Mouse (Mus musculus) heart, adult 2 months (tissue): Measurements from ENCODE around the gene Cuta. TPM values are rescaled to one million over a fixed set of nuclear protein-coding genes. Genes with fewer than 3 reads are reported as not detected.
A peak's percentile ranks its signal among the peaks of the same experiment; 100 is the strongest.

ENCODE experiments used
- DNase-seq, 2 experiments: peaks; one replicate each; pipeline ENCODE4 v3.0.0; 2021
- H3K27ac ChIP-seq: fragments of 200-600 bp; 2 replicates; pipeline ENCODE4 v1.8.1; 2022
- H3K27me3 ChIP-seq: fragments of 200-500 bp; 2 replicates; pipeline ENCODE4 v1.6.1; 2012; ENCODE audit warnings: mild to moderate bottlenecking, low read length, inconsistent platforms, mixed read lengths; ENCODE audit not compliant: control insufficient read depth, insufficient read depth
- H3K36me3 ChIP-seq: fragments of 200-500 bp; 2 replicates; pipeline ENCODE4 v1.6.1; 2012; ENCODE audit warnings: low read length, inconsistent platforms; ENCODE audit not compliant: control insufficient read depth, insufficient read depth
- H3K4me1 ChIP-seq: fragments of 200-500 bp; 2 replicates; pipeline ENCODE4 v1.6.1; 2011; ENCODE audit warnings: low read length; ENCODE audit not compliant: control insufficient read depth, insufficient read depth
- H3K4me3 ChIP-seq: fragments of 200-600 bp; 2 replicates; pipeline ENCODE4 v1.8.1; 2022
- H3K79me2 ChIP-seq: fragments of 200-500 bp; replicated peaks from 2 replicates; pipeline ENCODE4 v1.6.1; 2012; ENCODE audit warnings: mild to moderate bottlenecking, inconsistent platforms, low read length, moderate library complexity, mixed read lengths; ENCODE audit not compliant: control insufficient read depth, insufficient read depth
- H3K9ac ChIP-seq: fragments of 200-500 bp; 2 replicates; pipeline ENCODE4 v1.6.1; 2012; ENCODE audit warnings: low read depth, mild to moderate bottlenecking, control low read depth, inconsistent platforms, low read length, mixed read lengths
- CTCF ChIP-seq: fragments of 200-600 bp; IDR thresholded peaks from 2 replicates; pipeline ENCODE4 v1.8.1; 2022; ENCODE audit warnings: antibody characterized with exemption, mild to moderate bottlenecking, moderate library complexity
- EP300 ChIP-seq: fragments of 200-500 bp; IDR thresholded peaks from 2 replicates; pipeline ENCODE4 v1.6.1; 2011; ENCODE audit warnings: low read depth, low read length, control low read depth; ENCODE audit not compliant: insufficient read depth
- POLR2A ChIP-seq: fragments of 200-500 bp; IDR thresholded peaks from 2 replicates; pipeline ENCODE4 v1.6.1; 2011; ENCODE audit warnings: mild to moderate bottlenecking, low read depth, low read length, control low read depth; ENCODE audit not compliant: insufficient read depth
- WGBS: fragments of 180-500 bp; shearing (Covaris S2); methylation state at CpG from one replicate; pipeline ENCODE4 v1.1.7; 2018; 5-methylcytosine and 5-hydroxymethylcytosine counted together
- intact Hi-C: fragments of 180-260 bp; cut with DNase I; formaldehyde crosslinking; loops from one replicate; pipeline ENCODE4 v1.15.1; 2025
- polyA plus RNA-seq: library from polyadenylated mRNA; depleted of rRNA; stranded (reverse); fragments of >200 nt; gene quantifications from 2 replicates; pipeline ENCODE4 v1.2.3, GENCODE M21; 2012
- total RNA-seq, 2 experiments: library from RNA; stranded (reverse); gene quantifications; 2 replicates each; pipeline ENCODE4 v1.2.3; 2021

The Cuta gene
- total and polyA plus RNA-seq, 3 experiments: 78.6 to 96.6 (median 94.2) TPM

DNA sequence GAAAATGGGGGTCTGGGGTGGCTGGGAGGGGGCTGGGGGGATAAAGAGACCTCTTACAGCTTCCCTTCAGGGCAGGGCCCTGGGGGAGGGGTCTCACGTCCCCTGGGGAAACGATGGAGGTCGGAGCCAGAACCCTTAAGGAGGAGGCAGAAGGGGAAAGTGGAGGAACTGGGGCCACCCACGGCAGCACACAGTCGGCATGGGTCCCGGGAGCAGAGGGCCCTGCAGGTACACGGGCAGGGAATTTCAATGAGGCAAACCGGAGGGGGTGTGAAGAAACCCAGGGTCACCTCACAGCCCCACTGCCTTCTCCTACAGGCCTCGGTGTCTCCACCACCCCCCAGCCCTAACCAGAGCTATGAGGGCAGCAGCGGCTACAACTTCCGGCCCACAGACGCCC is 2.9 kb downstream of the Cuta start:
- Histone ChIP-seq H3K4me3 (no peak overlapping the region), H3K27ac (no peak overlapping the region), H3K4me1 (peaks cover 5% of the 10 kb centered on the region), H3K36me3 (no peaks in the 10 kb centered on the region; the same call in 1 of the 2 replicates), H3K9ac (no peak overlapping the region), H3K79me2 (no peaks in the 10 kb centered on the region), H3K27me3 (no peaks in the 10 kb centered on the region)
- no peak for DNase-seq
- WGBS: 85% methylated on average over 12 of the region's 12 CpGs
- intact Hi-C loops: no loop called here
- no peak for TF ChIP-seq EP300
- no peak for TF ChIP-seq CTCF
- no peak for TF ChIP-seq POLR2A

DNA sequence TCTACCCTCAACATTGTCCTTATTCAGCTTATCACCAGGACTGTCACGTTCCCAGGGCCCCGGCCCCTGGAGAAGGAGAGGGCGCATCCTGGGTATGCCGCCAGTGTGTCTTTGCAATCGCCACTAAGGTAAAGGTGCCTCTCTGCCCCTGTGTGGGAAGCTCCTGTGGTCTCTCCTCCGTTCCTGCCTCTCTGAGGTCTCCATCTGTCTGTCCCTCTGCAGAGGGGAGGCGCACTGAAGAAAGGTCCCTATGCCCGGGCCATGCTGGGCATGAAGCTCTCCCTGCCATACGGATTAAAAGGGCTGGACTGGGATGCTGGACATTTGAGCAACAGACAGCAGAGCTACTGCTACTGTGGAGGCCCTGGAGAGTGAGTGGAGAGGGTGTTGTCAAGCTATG is 4.3 kb downstream of the Cuta start:
- DNase-seq: no peak
- whole genome bisulfite sequencing: 91% methylated on average over 9 of the region's 9 CpGs
- TF ChIP-seq POLR2A (no peak), EP300 (no peak), CTCF (no peak)
- intact Hi-C loops: no loop called here
- Histone ChIP-seq H3K4me3 (no peak overlapping the region), H3K4me1 (peaks cover 4% of the 10 kb centered on the region), H3K27me3 (no peaks in the 10 kb centered on the region), H3K36me3 (no peaks in the 10 kb centered on the region; the same call in 1 of the 2 replicates), H3K9ac (no peak overlapping the region), H3K27ac (no peak overlapping the region), H3K79me2 (no peaks in the 10 kb centered on the region)

DNA sequence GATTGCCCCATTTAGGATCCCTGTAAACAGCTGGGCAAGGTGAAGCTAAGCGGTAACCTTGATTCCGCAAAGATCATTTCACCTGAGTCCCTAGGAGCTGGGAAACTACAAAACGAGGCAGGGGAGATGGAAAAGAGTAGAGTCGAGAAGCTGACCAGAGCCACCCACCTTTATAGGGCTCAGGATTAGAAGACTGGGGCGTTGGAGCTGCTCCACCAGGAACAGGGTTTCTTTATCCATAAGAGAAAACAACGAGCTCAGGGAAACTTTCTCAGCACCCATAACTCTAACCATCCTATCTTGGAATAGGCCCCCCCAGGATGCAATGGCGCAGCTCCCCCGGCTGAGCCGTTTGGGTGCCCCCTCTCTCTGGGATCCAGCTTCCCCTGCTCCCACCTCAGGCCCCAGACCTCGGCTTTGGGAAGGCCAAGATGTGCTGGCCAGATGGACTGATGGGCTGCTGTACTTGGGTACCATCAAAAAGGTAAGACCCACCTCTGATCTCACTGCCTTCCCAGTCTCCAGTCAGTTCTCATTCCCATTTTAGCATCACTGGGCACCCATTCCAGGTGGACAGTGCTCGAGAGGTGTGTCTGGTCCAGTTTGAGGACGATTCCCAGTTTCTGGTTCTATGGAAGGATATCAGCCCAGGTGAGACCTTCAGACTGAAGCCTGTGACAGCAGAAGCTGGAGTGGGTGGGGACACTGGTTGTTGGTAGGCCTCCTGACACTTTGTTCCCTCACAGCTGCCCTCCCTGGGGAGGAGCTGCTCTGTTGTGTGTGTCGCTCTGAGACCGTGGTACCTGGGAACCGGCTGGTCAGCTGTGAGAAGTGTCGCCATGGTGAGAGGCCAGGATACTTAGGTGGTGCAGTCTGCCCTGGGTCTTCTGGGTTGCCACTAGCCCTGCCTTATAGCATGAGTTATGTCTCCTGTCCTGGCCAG is 5.2 kb downstream of the Cuta start:
- Histone ChIP-seq H3K79me2 (no peaks in the 10 kb centered on the region), H3K27me3 (no peaks in the 10 kb centered on the region), H3K4me1 (peaks cover 2% of the 10 kb centered on the region), H3K36me3 (no peaks in the 10 kb centered on the region; the same call in 1 of the 2 replicates), H3K9ac (peak overlapping the region; percentile 86), H3K27ac (peak overlapping the region; percentile 95), H3K4me3 (peak overlapping the region; percentile 99)
- intact Hi-C loops: loop anchor here (5.0 kb wide), 2 partner anchors 93 to 217 kb away; partner anchors contain the start of genes Bak1 and Crebrf
- no peak for DNase-seq
- TF ChIP-seq POLR2A (no peak), CTCF (no peak), EP300 (no peak)
- 76% methylated on average over 16 of the region's 16 CpGs for WGBS

DNA sequence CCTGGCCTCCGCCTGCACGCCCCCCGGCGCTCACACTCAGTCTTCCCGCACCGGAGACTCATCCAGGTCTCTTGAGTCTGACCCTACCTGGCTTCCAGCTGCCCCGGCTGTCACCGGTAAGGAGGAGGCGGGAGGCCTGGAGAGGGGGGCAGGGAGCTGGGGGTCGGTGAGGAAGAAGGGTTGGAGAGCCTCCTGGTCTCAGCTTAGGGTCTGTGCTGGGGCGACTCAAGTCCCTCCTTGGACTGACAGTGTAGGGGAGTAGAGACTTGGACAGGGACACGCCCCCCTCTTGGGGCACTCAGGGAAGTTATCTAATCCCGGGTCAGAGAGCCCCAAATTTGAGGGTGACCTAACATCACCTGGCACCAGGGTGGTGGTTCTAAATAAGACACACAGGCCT is 6.0 kb downstream of the Cuta start:
- Histone ChIP-seq H3K4me3 (peak overlapping the region; percentile 99), H3K79me2 (no peaks in the 10 kb centered on the region), H3K4me1 (no peaks in the 10 kb centered on the region; the same call in 1 of the 2 replicates), H3K36me3 (no peaks in the 10 kb centered on the region; the same call in 1 of the 2 replicates), H3K27me3 (no peaks in the 10 kb centered on the region), H3K27ac (peak overlapping the region; percentile 95), H3K9ac (peak overlapping the region; percentile 86)
- intact Hi-C loops: loop anchor here (5.0 kb wide), 2 partner anchors 94 to 216 kb away; partner anchors contain the start of genes Bak1 and Crebrf
- DNase-seq: no peak
- TF ChIP-seq POLR2A: no peak
- TF ChIP-seq CTCF: no peak
- TF ChIP-seq EP300: no peak
- 3% methylated on average over 13 of the region's 13 CpGs for WGBS

DNA sequence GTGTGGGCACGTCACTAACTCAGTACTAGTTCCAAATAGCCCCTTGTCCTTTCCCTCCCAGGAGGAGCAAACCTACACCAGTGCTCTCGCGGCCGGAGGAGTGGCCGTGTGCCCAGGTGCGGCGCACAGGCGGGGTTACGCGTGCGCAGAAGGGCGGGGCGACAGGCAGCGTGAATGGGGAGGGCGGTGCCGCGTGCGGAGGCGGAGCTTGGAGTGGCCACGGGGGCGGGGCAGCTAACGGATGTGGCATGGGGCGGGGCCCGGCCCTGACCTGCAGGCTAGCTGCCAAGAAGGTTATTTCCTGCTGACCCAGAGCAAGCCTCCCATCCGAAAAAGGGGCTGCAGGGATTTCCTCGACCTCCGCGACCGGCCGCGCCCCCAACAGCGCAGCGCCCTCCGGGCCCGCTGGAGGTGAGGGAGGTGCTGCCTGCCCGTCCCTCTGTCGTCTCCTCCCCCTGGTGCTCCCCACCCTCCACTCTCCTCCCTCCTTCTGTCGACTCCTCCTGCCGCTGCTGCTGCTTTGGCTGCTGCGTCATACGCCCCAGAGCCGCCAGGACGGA is 6.5 kb downstream of the Cuta start, which contains the start of gene Phf1:
Phf1 (plus strand) TSS at position 214 of the 560 bp plus-strand sequence.
- Histone ChIP-seq H3K27me3 (no peaks in the 10 kb centered on the region), H3K27ac (peak within 1 kb of the TSS; percentile 95), H3K36me3 (no peaks in the 10 kb centered on the region; the same call in 1 of the 2 replicates), H3K79me2 (no peaks in the 10 kb centered on the region), H3K9ac (peak within 1 kb of the TSS; percentile 86), H3K4me3 (peak within 1 kb of the TSS; percentile 99), H3K4me1 (no peaks in the 10 kb centered on the region; the same call in 1 of the 2 replicates)
- DNase-seq: peak; percentile 97 to 99
- WGBS: under 1% methylated on average over 38 of the region's 43 CpGs
- peak; percentile 94 for TF ChIP-seq POLR2A
- TF ChIP-seq EP300: peak; percentile 43; the same call in 1 of the 2 replicates
- TF ChIP-seq CTCF: no peak
- intact Hi-C loops: loop anchor here (5.0 kb wide), 2 partner anchors 94 to 216 kb away; partner anchors contain the start of genes Bak1 and Crebrf
